Mouse (Mus musculus) MEL (cell line): Measurements from ENCODE around the gene Pygo2.

ENCODE experiments used
- CTCF ChIP-seq, 3 experiments: IDR thresholded peaks in 2 of 3; conservative IDR thresholded peaks in 1 of 3; 2 replicates each; pipeline ENCODE4 v1.5.1; 2011 to 2012; ENCODE audit warnings: low read length in 3 of 3, low read depth in 2 of 3, mild to moderate bottlenecking in 2 of 3, improper control_type of control experiment in 1 of 3, inconsistent platforms in 1 of 3, mixed read lengths in 1 of 3, moderate library complexity in 1 of 3; ENCODE audit not compliant: control insufficient read depth in 1 of 3, insufficient read depth in 1 of 3, poor library complexity in 1 of 3, severe bottlenecking in 1 of 3
- EP300 ChIP-seq, 2 experiments: IDR thresholded peaks; 2 replicates each; pipeline ENCODE4 v1.6.1; 2011; ENCODE audit warnings: improper control_type of control experiment in 2 of 2, low read length in 2 of 2, low read depth in 1 of 2, mild to moderate bottlenecking in 1 of 2
- GATA1 ChIP-seq: IDR thresholded peaks from 2 replicates; pipeline ENCODE4 v1.6.1; 2011; ENCODE audit warnings: low read depth, low read length, improper control_type of control experiment
- MAZ ChIP-seq: IDR thresholded peaks from 2 replicates; pipeline ENCODE4 v1.6.1; 2012; ENCODE audit warnings: low read depth, mild to moderate bottlenecking, inconsistent platforms, low read length, improper control_type of control experiment
- MEF2A ChIP-seq: IDR thresholded peaks from 2 replicates; pipeline ENCODE4 v1.6.1; 2014; ENCODE audit warnings: low read depth, mild to moderate bottlenecking, inconsistent platforms, low read length, improper control_type of control experiment; ENCODE audit not compliant: poor library complexity, insufficient replicate concordance, severe bottlenecking; ENCODE audit errors: extremely low read depth
- NRF1 ChIP-seq: IDR thresholded peaks from 2 replicates; pipeline ENCODE4 v1.6.1; 2014; ENCODE audit warnings: low read depth, mild to moderate bottlenecking, inconsistent platforms, low read length, improper control_type of control experiment, moderate library complexity; ENCODE audit not compliant: poor library complexity, insufficient read depth, severe bottlenecking
- POLR2A ChIP-seq, 2 experiments: IDR thresholded peaks; 2 replicates each; pipeline ENCODE4 v1.6.1; 2011 to 2012; ENCODE audit warnings: low read length in 2 of 2, mild to moderate bottlenecking in 2 of 2, control low read depth in 1 of 2, improper control_type of control experiment in 1 of 2, low read depth in 1 of 2, moderate library complexity in 1 of 2; ENCODE audit not compliant: control insufficient read depth in 1 of 2, insufficient read depth in 1 of 2, poor library complexity in 1 of 2
- POLR2AphosphoS2 ChIP-seq: IDR thresholded peaks from 2 replicates; pipeline ENCODE4 v1.6.1; 2011; ENCODE audit warnings: low read length, improper control_type of control experiment
- SIN3A ChIP-seq: IDR thresholded peaks from 2 replicates; pipeline ENCODE4 v1.6.1; 2012; ENCODE audit warnings: low read length, improper control_type of control experiment, inconsistent platforms
- TCF12 ChIP-seq: IDR thresholded peaks from 2 replicates; pipeline ENCODE4 v1.6.1; 2014; ENCODE audit warnings: low read depth, mild to moderate bottlenecking, inconsistent platforms, low read length, improper control_type of control experiment, moderate library complexity
- ZC3H11A ChIP-seq: IDR thresholded peaks from 2 replicates; pipeline ENCODE4 v1.6.1; 2012; ENCODE audit warnings: low read depth, mild to moderate bottlenecking, inconsistent platforms, low read length, improper control_type of control experiment
- ZMIZ1 ChIP-seq: IDR thresholded peaks from 2 replicates; pipeline ENCODE4 v1.6.1; 2012; ENCODE audit warnings: low read depth, mild to moderate bottlenecking, inconsistent platforms, low read length, improper control_type of control experiment, moderate library complexity

DNA sequence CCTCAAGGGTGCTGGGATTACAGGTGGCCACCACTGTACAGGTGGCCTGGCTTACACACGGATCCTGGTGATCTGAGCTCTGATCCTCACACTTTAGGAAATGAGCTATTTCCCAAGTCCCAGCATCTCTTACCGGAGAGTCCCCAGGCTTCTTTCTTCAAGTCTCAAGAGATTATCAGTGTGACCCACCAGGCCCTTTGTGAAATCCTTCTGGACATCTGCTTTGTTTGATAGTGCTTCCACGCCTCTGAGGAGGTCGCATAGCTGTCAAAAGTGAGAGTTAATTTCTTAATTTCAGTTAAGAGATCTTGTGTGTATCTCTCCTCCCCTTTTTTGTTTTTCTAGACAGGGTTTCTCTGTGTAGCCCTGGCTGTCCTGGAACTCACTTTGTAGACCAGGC, 4.1 kb upstream of the Pygo2 start:
- 0 out of 4 replicates have a peak, but pooled peaks of 1 of the 2 experiments have one; percentile 7 for TF ChIP-seq EP300 (IDR thresholded peaks at IDR 0.05; ENCODE audit: low read depth in 1 of 2, low read length in 2 of 2)
- no peak for TF ChIP-seq POLR2AphosphoS2
- TF ChIP-seq POLR2A (IDR thresholded peaks at IDR 0.05; ENCODE audit: control insufficient read depth in 1 of 2, insufficient read depth in 1 of 2, low read depth in 1 of 2, low read length in 2 of 2, poor library complexity in 1 of 2) = no peak
- TF ChIP-seq CTCF (IDR thresholded peaks at IDR 0.05 in 2 of 3, conservative IDR thresholded peaks at IDR 0.05 in 1 of 3; ENCODE audit: control insufficient read depth in 1 of 3, insufficient read depth in 1 of 3, low read depth in 2 of 3, low read length in 3 of 3, poor library complexity in 1 of 3, severe bottlenecking in 1 of 3) = no peak
- 0 out of 2 replicates have a peak, but pooled peaks have one; percentile 9 for TF ChIP-seq GATA1
- TF ChIP-seq MAZ = no peak
- no peak for TF ChIP-seq TCF12
- no peak for TF ChIP-seq SIN3A
- no peak for TF ChIP-seq ZC3H11A
- TF ChIP-seq NRF1 = no peak
- TF ChIP-seq MEF2A = no peak
- TF ChIP-seq ZMIZ1 = no peak
